Mouse (Mus musculus): Measurements from ENCODE around the gene Kpna6. TPM values are rescaled to one million over a fixed set of nuclear protein-coding genes. Genes with fewer than 3 reads are reported as not detected.
A peak's percentile ranks its signal among the peaks of the same experiment; 100 is the strongest.

Kpna6 gene
- polyA plus RNA-seq, 1 experiment from 2014 or later, result 19.7 TPM

- no peak overlapping the region for H3K27ac ChIP-seq (ENCODE audit: low read depth, low read length)
- 93% methylated on average over 3 of the region's 3 CpGs for WGBS
- no peak overlapping the region for H3K4me2 ChIP-seq (ENCODE audit: low read depth, low read length)
- H3K27me3 ChIP-seq (ENCODE audit: control insufficient read depth, insufficient read depth, low read length), result no peaks in the 10 kb centered on the region
- no peak for ATAC-seq (ENCODE audit: low read depth)
- no peaks in the 10 kb centered on the region for H3K9me3 ChIP-seq (ENCODE audit: control insufficient read depth, low read length)
- peaks cover 8% of the 10 kb centered on the region; the same call in 1 of the 2 replicates for H3K4me1 ChIP-seq (ENCODE audit: control insufficient read depth, insufficient read depth, low read length)
- no peak overlapping the region for H3K9ac ChIP-seq (replicated peaks; ENCODE audit: low read depth, low read length)
- H3K4me3 ChIP-seq (ENCODE audit: low read depth, low read length), result no peak overlapping the region
- 0 out of 2 replicates have a peak, but pooled peaks cover 3% of the 10 kb centered on the region for H3K36me3 ChIP-seq (ENCODE audit: control insufficient read depth, insufficient read depth, low read length)
Observed at GRCm38 (mm10) chr4:129616631-129617030, 55.9 kb downstream of the Kpna6 start.

DNA sequence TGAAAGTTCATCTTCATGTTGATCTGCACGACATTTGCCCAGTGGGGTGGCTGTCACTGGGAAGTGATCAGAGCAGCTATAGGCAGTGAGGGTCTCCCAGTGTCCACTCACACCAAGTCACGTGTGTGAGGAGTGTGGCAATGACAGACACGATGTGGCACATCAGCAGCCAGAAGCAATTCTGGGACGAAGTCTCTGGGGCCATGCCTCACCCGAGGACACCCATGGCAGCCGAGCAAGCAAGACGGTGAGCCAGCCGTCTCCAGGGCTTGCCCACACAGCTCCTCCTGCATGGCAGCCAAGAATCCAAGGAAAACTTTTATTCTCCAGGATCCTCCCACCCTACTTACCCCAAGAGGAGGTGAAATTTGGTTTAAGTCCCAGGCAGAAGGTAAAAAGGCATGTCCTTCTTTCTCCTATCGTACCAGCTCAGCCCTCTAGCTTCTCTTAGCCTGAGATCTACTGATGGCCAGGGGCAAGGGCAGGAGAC lies 56.7 kb downstream of the Kpna6 start:
- Histone ChIP-seq H3K4me3 (ENCODE audit: low read depth, low read length) (no peak overlapping the region), H3K27ac (ENCODE audit: low read depth, low read length) (no peak overlapping the region), H3K4me1 (ENCODE audit: control insufficient read depth, insufficient read depth, low read length) (peaks cover 8% of the 10 kb centered on the region; the same call in 1 of the 2 replicates), H3K36me3 (ENCODE audit: control insufficient read depth, insufficient read depth, low read length) (0 out of 2 replicates have a peak, but pooled peaks cover 3% of the 10 kb centered on the region), H3K27me3 (ENCODE audit: control insufficient read depth, insufficient read depth, low read length) (no peaks in the 10 kb centered on the region), H3K9me3 (ENCODE audit: control insufficient read depth, low read length) (no peaks in the 10 kb centered on the region), H3K9ac (replicated peaks; ENCODE audit: low read depth, low read length) (no peak overlapping the region), H3K4me2 (ENCODE audit: low read depth, low read length) (no peak overlapping the region)
- WGBS, result 91% methylated on average over 9 of the region's 9 CpGs
- ATAC-seq (ENCODE audit: low read depth), result no peak

DNA sequence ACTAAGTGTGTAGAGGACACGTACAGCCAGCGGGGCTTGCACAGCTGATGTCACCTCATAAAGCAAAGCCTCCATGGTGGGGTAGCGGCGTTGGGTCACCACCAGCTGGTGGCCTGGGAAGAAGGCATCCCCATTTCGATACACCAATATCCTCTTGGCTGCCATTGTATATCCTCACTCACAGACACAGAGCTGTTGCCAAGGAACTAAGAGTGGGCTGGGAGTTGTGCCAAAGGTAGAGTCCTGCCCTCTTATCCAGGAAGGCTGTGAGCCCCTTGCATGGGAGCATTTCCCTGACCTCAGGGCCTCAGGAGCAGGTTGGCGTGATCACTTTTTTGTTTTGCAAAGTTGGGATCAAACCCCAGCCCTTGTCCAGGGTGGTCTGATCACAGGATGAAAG lies 58.5 kb downstream of the Kpna6 start, which contains the start of gene Dcdc2b:
TSS of gene Dcdc2b (minus strand) at position 165 of the 400 bp plus-strand sequence.
- Histone ChIP-seq H3K4me2 (ENCODE audit: low read depth, low read length) (no peak within 1 kb of the TSS), H3K4me3 (ENCODE audit: low read depth, low read length) (no peak within 1 kb of the TSS), H3K27ac (ENCODE audit: low read depth, low read length) (no peak within 1 kb of the TSS), H3K36me3 (ENCODE audit: control insufficient read depth, insufficient read depth, low read length) (0 out of 2 replicates have a peak, but pooled peaks cover 3% of the 10 kb centered on the region), H3K9me3 (ENCODE audit: control insufficient read depth, low read length) (no peaks in the 10 kb centered on the region), H3K9ac (replicated peaks; ENCODE audit: low read depth, low read length) (no peak within 1 kb of the TSS), H3K4me1 (ENCODE audit: control insufficient read depth, insufficient read depth, low read length) (peaks cover 8% of the 10 kb centered on the region; the same call in 1 of the 2 replicates), H3K27me3 (ENCODE audit: control insufficient read depth, insufficient read depth, low read length) (no peaks in the 10 kb centered on the region)
- WGBS, result 80% methylated on average over 6 of the region's 6 CpGs
- no peak for ATAC-seq (ENCODE audit: low read depth)

- H3K36me3 ChIP-seq (ENCODE audit: control insufficient read depth, insufficient read depth, low read length), result peaks cover 12% of the 10 kb centered on the region
- no peak for ATAC-seq (ENCODE audit: low read depth)
- 75% methylated on average over 4 of the region's 4 CpGs for WGBS
- no peak overlapping the region for H3K4me2 ChIP-seq (ENCODE audit: low read depth, low read length)
- no peak overlapping the region for H3K4me3 ChIP-seq (ENCODE audit: low read depth, low read length)
- no peaks in the 10 kb centered on the region for H3K4me1 ChIP-seq (ENCODE audit: control insufficient read depth, insufficient read depth, low read length)
- H3K27ac ChIP-seq (ENCODE audit: low read depth, low read length), result no peak overlapping the region
- H3K9me3 ChIP-seq (ENCODE audit: control insufficient read depth, low read length), result no peaks in the 10 kb centered on the region
- H3K27me3 ChIP-seq (ENCODE audit: control insufficient read depth, insufficient read depth, low read length), result no peaks in the 10 kb centered on the region
- no peak overlapping the region for H3K9ac ChIP-seq (replicated peaks; ENCODE audit: low read depth, low read length)
Observed at GRCm38 (mm10) chr4:129610472-129610871, 62.1 kb downstream of the Kpna6 start.

GRCm38 (mm10) chr4:129610026-129610425 lies 62.5 kb downstream of the Kpna6 start:
- no peak overlapping the region for H3K9ac ChIP-seq (replicated peaks; ENCODE audit: low read depth, low read length)
- no peaks in the 10 kb centered on the region for H3K27me3 ChIP-seq (ENCODE audit: control insufficient read depth, insufficient read depth, low read length)
- no peaks in the 10 kb centered on the region for H3K9me3 ChIP-seq (ENCODE audit: control insufficient read depth, low read length)
- H3K4me2 ChIP-seq (ENCODE audit: low read depth, low read length), result no peak overlapping the region
- H3K36me3 ChIP-seq (ENCODE audit: control insufficient read depth, insufficient read depth, low read length), result peaks cover 15% of the 10 kb centered on the region
- no peak overlapping the region for H3K4me3 ChIP-seq (ENCODE audit: low read depth, low read length)
- WGBS, result 84% methylated on average over 4 of the region's 4 CpGs
- no peak for ATAC-seq (ENCODE audit: low read depth)
- H3K27ac ChIP-seq (ENCODE audit: low read depth, low read length), result no peak overlapping the region
- H3K4me1 ChIP-seq (ENCODE audit: control insufficient read depth, insufficient read depth, low read length), result no peaks in the 10 kb centered on the region

GRCm38 (mm10) chr4:129609139-129609631 lies 63.4 kb downstream of the Kpna6 start:
- 86% methylated on average over 12 of the region's 12 CpGs for WGBS
- ATAC-seq (ENCODE audit: low read depth), result no peak
- H3K9me3 ChIP-seq (ENCODE audit: control insufficient read depth, low read length), result no peaks in the 10 kb centered on the region
- H3K27me3 ChIP-seq (ENCODE audit: control insufficient read depth, insufficient read depth, low read length), result no peaks in the 10 kb centered on the region
- H3K4me3 ChIP-seq (ENCODE audit: low read depth, low read length), result no peak overlapping the region
- H3K9ac ChIP-seq (replicated peaks; ENCODE audit: low read depth, low read length), result no peak overlapping the region
- no peak overlapping the region for H3K27ac ChIP-seq (ENCODE audit: low read depth, low read length)
- no peak overlapping the region for H3K4me2 ChIP-seq (ENCODE audit: low read depth, low read length)
- H3K4me1 ChIP-seq (ENCODE audit: control insufficient read depth, insufficient read depth, low read length), result no peaks in the 10 kb centered on the region
- H3K36me3 ChIP-seq (ENCODE audit: control insufficient read depth, insufficient read depth, low read length), result peaks cover 15% of the 10 kb centered on the region

- H3K9ac ChIP-seq (replicated peaks; ENCODE audit: low read depth, low read length), result 0 out of 2 replicates have a peak overlapping the region, but pooled peaks have one; percentile 16
Observed at GRCm38 (mm10) chr4:129608426-129609025, 64.0 kb downstream of the Kpna6 start.

DNA sequence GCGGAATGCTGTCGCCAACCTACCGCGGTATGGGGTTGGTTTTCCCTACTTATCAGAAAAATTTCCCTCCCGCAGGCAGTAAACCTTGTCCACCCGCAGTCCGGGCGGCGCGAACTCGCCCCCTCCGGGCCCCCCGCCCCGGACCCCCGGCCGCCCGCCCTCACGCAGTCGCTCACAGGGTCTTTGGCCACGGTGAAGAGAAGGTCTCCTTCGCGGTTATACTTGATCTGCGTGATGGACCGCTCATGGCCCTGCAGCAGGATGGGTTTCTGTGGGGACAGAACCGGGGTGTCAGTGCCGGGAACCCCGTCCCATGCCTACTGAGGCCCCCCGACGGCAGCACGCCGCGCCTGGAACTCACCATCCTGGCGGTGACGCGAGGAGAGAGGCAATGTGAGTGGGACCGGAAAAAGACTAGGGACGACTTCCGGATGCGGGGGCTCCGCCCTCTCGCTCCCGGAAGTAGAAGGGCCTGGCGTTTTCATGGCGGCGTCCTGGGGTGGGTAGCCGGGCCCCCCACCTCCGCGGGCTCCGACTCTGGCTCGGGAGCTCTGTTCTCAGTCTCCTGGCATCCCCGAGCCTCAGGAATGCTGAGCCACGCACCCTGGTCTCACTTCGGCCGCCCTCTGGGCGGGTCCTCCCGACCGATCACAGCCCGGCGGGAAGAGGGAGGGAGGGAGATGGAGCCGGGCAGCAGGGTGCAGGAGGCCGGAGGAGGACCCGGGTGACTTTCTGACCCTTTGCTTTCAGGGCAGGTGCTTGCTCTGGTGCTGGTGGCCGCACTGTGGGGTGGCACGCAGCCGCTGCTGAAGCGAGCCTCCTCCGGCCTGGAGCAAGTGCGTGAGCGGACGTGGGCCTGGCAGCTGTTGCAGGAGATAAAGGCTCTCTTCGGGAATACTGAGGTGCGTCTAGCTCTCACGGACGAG lies 72.1 kb downstream of the Kpna6 start, which contains the start of the genes Eif3i and Tmem234:
TSS of gene Eif3i (minus strand) at position 416 of the 926 bp plus-strand sequence.
TSS of gene Tmem234 (plus strand) at position 436 of the 926 bp plus-strand sequence.
- Histone ChIP-seq H3K4me2 (ENCODE audit: low read depth, low read length) (peak within 1 kb of the TSS; percentile 86), H3K27ac (ENCODE audit: low read depth, low read length) (peak within 1 kb of the TSS; percentile 40), H3K9ac (replicated peaks; ENCODE audit: low read depth, low read length) (peak within 1 kb of the TSS; percentile 88), H3K4me3 (ENCODE audit: low read depth, low read length) (peak within 1 kb of the TSS; percentile 99), H3K9me3 (ENCODE audit: control insufficient read depth, low read length) (no peaks in the 10 kb centered on the region), H3K27me3 (ENCODE audit: control insufficient read depth, insufficient read depth, low read length) (no peaks in the 10 kb centered on the region), H3K36me3 (ENCODE audit: control insufficient read depth, insufficient read depth, low read length) (peaks cover 20% of the 10 kb centered on the region; the same call in 1 of the 2 replicates), H3K4me1 (ENCODE audit: control insufficient read depth, insufficient read depth, low read length) (peaks cover 21% of the 10 kb centered on the region)
- peak; percentile 89 for ATAC-seq (ENCODE audit: low read depth)
- under 1% methylated on average over 73 of the region's 74 CpGs for WGBS

More at GRCm38 (mm10) chr4:129608426-129609025, 64.0 kb downstream of the Kpna6 start:
- no peaks in the 10 kb centered on the region for H3K9me3 ChIP-seq (ENCODE audit: control insufficient read depth, low read length)
- H3K4me3 ChIP-seq (ENCODE audit: low read depth, low read length), result no peak overlapping the region
- no peak overlapping the region for H3K4me2 ChIP-seq (ENCODE audit: low read depth, low read length)
- no peaks in the 10 kb centered on the region for H3K4me1 ChIP-seq (ENCODE audit: control insufficient read depth, insufficient read depth, low read length)
- no peaks in the 10 kb centered on the region for H3K27me3 ChIP-seq (ENCODE audit: control insufficient read depth, insufficient read depth, low read length)
- 0 out of 2 replicates have a peak overlapping the region, but pooled peaks have one; percentile 39 for H3K27ac ChIP-seq (ENCODE audit: low read depth, low read length)
- peaks cover 20% of the 10 kb centered on the region for H3K36me3 ChIP-seq (ENCODE audit: control insufficient read depth, insufficient read depth, low read length)
- ATAC-seq (ENCODE audit: low read depth), result peak; percentile 83
- WGBS, result 38% methylated on average over 7 of the region's 7 CpGs
